19 mouse cellular contexts compared by ENCODE assay signal in genomic region chr14:27331490-27332035, GRCm38 (mm10).
A peak's percentile ranks its signal among the peaks of the same experiment; 100 is the strongest.
DNase-seq lines count a peak whose midpoint lies in the region; ATAC-seq lines count a peak whose summit lies in the region.
"Had no signal": no experiment of that assay in that cellular context is flagged by ENCODE, and none has a peak within 500 bp of the region (broad histone marks: within the 10 kb centered on the region; RNA-seq: fewer than 3 reads in every experiment).

No protein-coding gene starts in this region.

- peaks cover 9% of the 10 kb centered on the region for H3K27me3 ChIP-seq in heart, embryonic 10.5 days (ENCODE audit: insufficient read depth, poor library complexity, severe bottlenecking)
- H3K27me3 ChIP-seq in midbrain, embryonic 11.5 days (ENCODE audit: control insufficient read depth, insufficient read depth, low read length) = peaks cover 14% of the 10 kb centered on the region; the same call in 1 of the 2 replicates
- H3K27me3 ChIP-seq in midbrain, embryonic 14.5 days (ENCODE audit: control insufficient read depth, insufficient read depth, low read length) = peaks cover 6% of the 10 kb centered on the region; the same call in 1 of the 2 replicates
- H3K27me3 ChIP-seq in intestine, embryonic 15.5 days (replicated peaks) = no peaks in the 10 kb centered on the region

- no peak for ATAC-seq in midbrain, embryonic 11.5 days (ENCODE audit: low FRiP score)
- ATAC-seq in midbrain, embryonic 14.5 days (ENCODE audit: low FRiP score, low TSS enrichment) = no peak
- ATAC-seq in intestine, embryonic 15.5 days = no peak

- peak; percentile 92 for DNase-seq in heart, adult 11 months
- DNase-seq in heart, embryonic 10.5 days (ENCODE audit: low spot score) = no peak
- DNase-seq in midbrain, embryonic 11.5 days (ENCODE audit: low spot score, missing footprints) = peak; percentile 17
- DNase-seq in midbrain, embryonic 14.5 days = no peak
- peak; percentile 70 to 71 for DNase-seq in cerebellum, postnatal 14 days
- no peak for DNase-seq in right cerebral cortex, postnatal 25 days
- DNase-seq: adrenal gland, postnatal 14 days; B cell, adult 2 months; embryo, embryonic 11 days; gastrocnemius, postnatal 36 days; lung, embryonic 14.5 days; thymus, postnatal 4 days had no signal

- H3K4me3 ChIP-seq in heart, embryonic 10.5 days = no peak overlapping the region
- H3K4me3 ChIP-seq in midbrain, embryonic 11.5 days (ENCODE audit: low read depth, low read length) = no peak overlapping the region
- no peak overlapping the region for H3K4me3 ChIP-seq in midbrain, embryonic 14.5 days (replicated peaks; ENCODE audit: low read depth, low read length)
- no peak overlapping the region for H3K4me3 ChIP-seq in intestine, embryonic 15.5 days (replicated peaks)
- H3K4me3 ChIP-seq: embryonic facial prominence, embryonic 15.5 days; kidney, embryonic 15.5 days; midbrain, embryonic 12.5 days had no signal

- H3K9me3 ChIP-seq in heart, embryonic 10.5 days = no peaks in the 10 kb centered on the region
- no peaks in the 10 kb centered on the region for H3K9me3 ChIP-seq in midbrain, embryonic 11.5 days (ENCODE audit: control insufficient read depth, low read length)
- H3K9me3 ChIP-seq in midbrain, embryonic 14.5 days (ENCODE audit: control insufficient read depth, low read length) = no peaks in the 10 kb centered on the region
- no peaks in the 10 kb centered on the region for H3K9me3 ChIP-seq in intestine, embryonic 15.5 days
- H3K9me3 ChIP-seq: embryonic facial prominence, embryonic 15.5 days; kidney, embryonic 15.5 days; midbrain, embryonic 12.5 days had no signal

- no peak overlapping the region for H3K9ac ChIP-seq in midbrain, embryonic 11.5 days (ENCODE audit: low read length)
- no peak overlapping the region for H3K9ac ChIP-seq in midbrain, embryonic 14.5 days (replicated peaks; ENCODE audit: low read length)
- H3K9ac ChIP-seq in intestine, embryonic 15.5 days = no peak overlapping the region
- H3K9ac ChIP-seq: embryonic facial prominence, embryonic 15.5 days; hindbrain, embryonic 14.5 days; kidney, embryonic 15.5 days; lung, embryonic 14.5 days; midbrain, embryonic 12.5 days had no signal

- H3K4me1 ChIP-seq in heart, embryonic 10.5 days = peaks cover 14% of the 10 kb centered on the region
- peaks cover 3% of the 10 kb centered on the region for H3K4me1 ChIP-seq in midbrain, embryonic 11.5 days (ENCODE audit: control insufficient read depth, insufficient read depth, low read length)
- peaks cover 13% of the 10 kb centered on the region; the same call in 1 of the 2 replicates for H3K4me1 ChIP-seq in midbrain, embryonic 14.5 days (ENCODE audit: control insufficient read depth, insufficient read depth, low read length)
- H3K4me1 ChIP-seq in intestine, embryonic 15.5 days (replicated peaks) = peaks cover 17% of the 10 kb centered on the region; the same call in 1 of the 2 replicates

- WGBS in heart, embryonic 10.5 days = 72% methylated on average over 10 of the region's 10 CpGs
- 80% methylated on average over 10 of the region's 10 CpGs for WGBS in midbrain, embryonic 11.5 days
- WGBS in midbrain, embryonic 14.5 days = 80% methylated on average over 10 of the region's 10 CpGs
- 59% methylated on average over 10 of the region's 10 CpGs for WGBS in intestine, embryonic 15.5 days

- H3K36me3 ChIP-seq in heart, embryonic 10.5 days = no peaks in the 10 kb centered on the region
- H3K36me3 ChIP-seq in midbrain, embryonic 11.5 days (ENCODE audit: control insufficient read depth, insufficient read depth, low read length) = no peaks in the 10 kb centered on the region
- no peaks in the 10 kb centered on the region for H3K36me3 ChIP-seq in midbrain, embryonic 14.5 days (ENCODE audit: control insufficient read depth, insufficient read depth, low read length)
- H3K36me3 ChIP-seq in intestine, embryonic 15.5 days = no peaks in the 10 kb centered on the region
- H3K36me3 ChIP-seq: embryonic facial prominence, embryonic 15.5 days; kidney, embryonic 15.5 days; midbrain, embryonic 12.5 days had no signal

- no peak overlapping the region for H3K27ac ChIP-seq in heart, embryonic 10.5 days
- no peak overlapping the region for H3K27ac ChIP-seq in midbrain, embryonic 11.5 days (ENCODE audit: low read depth, low read length)
- no peak overlapping the region for H3K27ac ChIP-seq in midbrain, embryonic 14.5 days (replicated peaks; ENCODE audit: low read depth, low read length)
- H3K27ac ChIP-seq in intestine, embryonic 15.5 days = no peak overlapping the region
- H3K27ac ChIP-seq: embryonic facial prominence, embryonic 15.5 days; hindbrain, embryonic 14.5 days; kidney, embryonic 15.5 days; macrophage; midbrain, embryonic 12.5 days had no signal

- no peak overlapping the region for H3K4me2 ChIP-seq in midbrain, embryonic 11.5 days
- H3K4me2 ChIP-seq in midbrain, embryonic 14.5 days (ENCODE audit: low read length) = no peak overlapping the region
- no peak overlapping the region for H3K4me2 ChIP-seq in intestine, embryonic 15.5 days (replicated peaks)
- H3K4me2 ChIP-seq: embryonic facial prominence, embryonic 15.5 days; heart, embryonic 11.5 days; hindbrain, embryonic 14.5 days; kidney, embryonic 15.5 days; lung, embryonic 14.5 days; midbrain, embryonic 12.5 days had no signal

Comparison
In these comparisons a context has a peak if more than half of its experiments do, and no peak if none do; other contexts are left out.
1. DNase-seq: peak in heart, adult 11 months (single experiment), midbrain, embryonic 11.5 days (single experiment) and cerebellum, postnatal 14 days (2 of 2); none in heart, embryonic 10.5 days (single experiment), midbrain, embryonic 14.5 days (single experiment) and right cerebral cortex, postnatal 25 days (single experiment).